Mouse (Mus musculus): Measurements from ENCODE around the gene Gcc2. TPM values are rescaled to one million over a fixed set of nuclear protein-coding genes. Genes with fewer than 3 reads are reported as not detected.

Gcc2 gene
- polyA plus RNA-seq, 1 experiment: 22.5 TPM

DNA sequence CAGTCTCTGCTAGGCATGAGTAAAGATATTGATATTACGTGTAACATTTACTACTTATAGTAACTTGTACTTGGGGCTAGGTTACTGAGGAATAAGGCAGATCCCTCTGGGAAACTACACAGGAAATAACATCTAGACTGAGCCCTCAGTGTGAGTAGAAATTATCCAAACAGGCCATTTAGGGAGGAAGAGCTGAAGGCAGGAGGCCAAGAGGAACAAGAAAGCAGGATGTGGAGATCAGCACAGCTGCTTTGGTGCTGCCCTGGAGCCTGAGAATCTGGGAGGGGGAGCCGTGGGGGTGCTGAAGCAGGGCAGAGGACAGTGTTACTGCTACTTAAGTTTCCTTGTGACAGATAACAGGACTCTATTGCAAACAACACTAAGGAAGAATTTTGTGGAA, 86.4 kb downstream of the Gcc2 start:
- H3K27ac ChIP-seq (ENCODE audit: insufficient read depth, low read length): no peak overlapping the region
- TF ChIP-seq CTCF (IDR thresholded peaks at IDR 0.05; ENCODE audit: low read depth, low read length) (no peak), EP300 (IDR thresholded peaks at IDR 0.05; ENCODE audit: insufficient read depth, low read depth, low read length) (no peak), POLR2A (IDR thresholded peaks at IDR 0.05; ENCODE audit: insufficient read depth, low read length) (no peak)
- no peak overlapping the region for H3K4me3 ChIP-seq (ENCODE audit: low read depth, low read length)
- no peaks in the 10 kb centered on the region for H3K36me3 ChIP-seq (ENCODE audit: control insufficient read depth, insufficient read depth, low read length, poor library complexity, severe bottlenecking)
- H3K4me1 ChIP-seq (ENCODE audit: control insufficient read depth, insufficient read depth, low read length): no peaks in the 10 kb centered on the region
- no peak overlapping the region for H3K9ac ChIP-seq (ENCODE audit: low read depth, poor library complexity, severe bottlenecking)
- no peaks in the 10 kb centered on the region for H3K9me3 ChIP-seq (replicated peaks; ENCODE audit: control insufficient read depth, insufficient read depth, low read length, poor library complexity, severe bottlenecking)
- no peaks in the 10 kb centered on the region for H3K27me3 ChIP-seq (ENCODE audit: control insufficient read depth, insufficient read depth, low read length, poor library complexity, severe bottlenecking)

DNA sequence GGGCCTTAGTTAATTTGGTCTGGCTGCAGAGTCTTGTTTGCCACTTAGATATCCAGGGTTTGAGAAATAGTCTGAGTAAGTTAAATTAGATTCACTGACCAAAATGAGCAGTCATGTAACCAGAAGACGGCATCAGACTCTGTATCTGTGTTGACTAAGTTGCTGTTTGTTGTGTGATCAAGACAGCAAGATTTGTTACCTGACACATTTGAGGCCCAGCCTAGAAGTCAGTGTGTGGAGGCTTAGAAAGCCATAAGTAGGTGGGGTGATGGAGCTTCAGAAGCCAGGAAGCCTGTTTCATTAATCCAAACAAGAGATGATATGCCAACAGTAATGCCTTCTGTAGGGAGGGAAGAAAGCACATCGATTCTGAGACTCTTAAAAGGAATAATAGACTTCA, 86.9 kb downstream of the Gcc2 start:
- H3K4me1 ChIP-seq (ENCODE audit: control insufficient read depth, insufficient read depth, low read length): no peaks in the 10 kb centered on the region
- no peaks in the 10 kb centered on the region for H3K9me3 ChIP-seq (replicated peaks; ENCODE audit: control insufficient read depth, insufficient read depth, low read length, poor library complexity, severe bottlenecking)
- TF ChIP-seq EP300 (IDR thresholded peaks at IDR 0.05; ENCODE audit: insufficient read depth, low read depth, low read length): no peak
- TF ChIP-seq POLR2A (IDR thresholded peaks at IDR 0.05; ENCODE audit: insufficient read depth, low read length): no peak
- TF ChIP-seq CTCF (IDR thresholded peaks at IDR 0.05; ENCODE audit: low read depth, low read length): no peak
- no peaks in the 10 kb centered on the region for H3K36me3 ChIP-seq (ENCODE audit: control insufficient read depth, insufficient read depth, low read length, poor library complexity, severe bottlenecking)
- no peaks in the 10 kb centered on the region for H3K27me3 ChIP-seq (ENCODE audit: control insufficient read depth, insufficient read depth, low read length, poor library complexity, severe bottlenecking)
- no peak overlapping the region for H3K27ac ChIP-seq (ENCODE audit: insufficient read depth, low read length)
- no peak overlapping the region for H3K4me3 ChIP-seq (ENCODE audit: low read depth, low read length)
- no peak overlapping the region for H3K9ac ChIP-seq (ENCODE audit: low read depth, poor library complexity, severe bottlenecking)

- no peaks in the 10 kb centered on the region for H3K4me1 ChIP-seq (ENCODE audit: control insufficient read depth, insufficient read depth, low read length)
- no peaks in the 10 kb centered on the region for H3K9me3 ChIP-seq (replicated peaks; ENCODE audit: control insufficient read depth, insufficient read depth, low read length, poor library complexity, severe bottlenecking)
- no peak overlapping the region for H3K27ac ChIP-seq (ENCODE audit: insufficient read depth, low read length)
- H3K27me3 ChIP-seq (ENCODE audit: control insufficient read depth, insufficient read depth, low read length, poor library complexity, severe bottlenecking): no peaks in the 10 kb centered on the region
- no peak overlapping the region for H3K4me3 ChIP-seq (ENCODE audit: low read depth, low read length)
- no peak overlapping the region for H3K9ac ChIP-seq (ENCODE audit: low read depth, poor library complexity, severe bottlenecking)
- H3K36me3 ChIP-seq (ENCODE audit: control insufficient read depth, insufficient read depth, low read length, poor library complexity, severe bottlenecking): no peaks in the 10 kb centered on the region
- TF ChIP-seq CTCF (IDR thresholded peaks at IDR 0.05; ENCODE audit: low read depth, low read length): no peak
Measured at GRCm38 (mm10) chr10:58343552-58343951, 88.3 kb downstream of the Gcc2 start.

DNA sequence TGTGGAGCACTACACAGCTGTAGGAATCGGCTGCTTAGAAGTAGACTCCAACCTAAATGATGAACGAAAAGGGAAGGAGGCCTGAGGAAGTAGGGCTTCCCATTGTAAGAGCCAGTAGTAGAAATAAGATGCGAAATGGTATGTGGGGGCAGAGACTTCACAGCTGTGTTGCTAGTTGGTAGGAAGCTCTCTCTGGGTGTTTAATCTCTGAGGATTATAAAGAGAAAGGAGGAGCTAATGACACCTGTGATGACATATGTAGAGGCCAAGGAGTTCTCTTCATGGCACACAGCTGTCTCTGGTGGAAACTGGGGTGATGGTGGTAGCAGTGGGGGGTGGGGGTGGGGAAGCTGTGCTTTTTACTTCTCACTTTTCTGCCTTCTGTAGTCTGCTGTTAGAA, 95.3 kb downstream of the Gcc2 start:
- H3K4me3 ChIP-seq (ENCODE audit: low read depth, low read length): no peak overlapping the region
- H3K27ac ChIP-seq (ENCODE audit: insufficient read depth, low read length): no peak overlapping the region
- H3K4me1 ChIP-seq (ENCODE audit: control insufficient read depth, insufficient read depth, low read length): peaks cover 4% of the 10 kb centered on the region
- no peaks in the 10 kb centered on the region for H3K9me3 ChIP-seq (replicated peaks; ENCODE audit: control insufficient read depth, insufficient read depth, low read length, poor library complexity, severe bottlenecking)
- H3K27me3 ChIP-seq (ENCODE audit: control insufficient read depth, insufficient read depth, low read length, poor library complexity, severe bottlenecking): no peaks in the 10 kb centered on the region
- TF ChIP-seq CTCF (IDR thresholded peaks at IDR 0.05; ENCODE audit: low read depth, low read length) (no peak), POLR2A (IDR thresholded peaks at IDR 0.05; ENCODE audit: insufficient read depth, low read length) (no peak), EP300 (IDR thresholded peaks at IDR 0.05; ENCODE audit: insufficient read depth, low read depth, low read length) (no peak)
- H3K36me3 ChIP-seq (ENCODE audit: control insufficient read depth, insufficient read depth, low read length, poor library complexity, severe bottlenecking): peaks cover 3% of the 10 kb centered on the region; the same call in 1 of the 2 replicates
- no peak overlapping the region for H3K9ac ChIP-seq (ENCODE audit: low read depth, poor library complexity, severe bottlenecking)

- Histone ChIP-seq H3K9me3 (replicated peaks; ENCODE audit: control insufficient read depth, insufficient read depth, low read length, poor library complexity, severe bottlenecking) (no peaks in the 10 kb centered on the region), H3K36me3 (ENCODE audit: control insufficient read depth, insufficient read depth, low read length, poor library complexity, severe bottlenecking) (peaks cover 3% of the 10 kb centered on the region; the same call in 1 of the 2 replicates), H3K27me3 (ENCODE audit: control insufficient read depth, insufficient read depth, low read length, poor library complexity, severe bottlenecking) (no peaks in the 10 kb centered on the region), H3K9ac (ENCODE audit: low read depth, poor library complexity, severe bottlenecking) (no peak overlapping the region), H3K27ac (ENCODE audit: insufficient read depth, low read length) (no peak overlapping the region), H3K4me3 (ENCODE audit: low read depth, low read length) (no peak overlapping the region), H3K4me1 (ENCODE audit: control insufficient read depth, insufficient read depth, low read length) (peaks cover 4% of the 10 kb centered on the region)
- TF ChIP-seq EP300 (IDR thresholded peaks at IDR 0.05; ENCODE audit: insufficient read depth, low read depth, low read length): no peak
- no peak for TF ChIP-seq POLR2A (IDR thresholded peaks at IDR 0.05; ENCODE audit: insufficient read depth, low read length)
- TF ChIP-seq CTCF (IDR thresholded peaks at IDR 0.05; ENCODE audit: low read depth, low read length): no peak
Measured at GRCm38 (mm10) chr10:58351670-58352069, 96.4 kb downstream of the Gcc2 start.

DNA sequence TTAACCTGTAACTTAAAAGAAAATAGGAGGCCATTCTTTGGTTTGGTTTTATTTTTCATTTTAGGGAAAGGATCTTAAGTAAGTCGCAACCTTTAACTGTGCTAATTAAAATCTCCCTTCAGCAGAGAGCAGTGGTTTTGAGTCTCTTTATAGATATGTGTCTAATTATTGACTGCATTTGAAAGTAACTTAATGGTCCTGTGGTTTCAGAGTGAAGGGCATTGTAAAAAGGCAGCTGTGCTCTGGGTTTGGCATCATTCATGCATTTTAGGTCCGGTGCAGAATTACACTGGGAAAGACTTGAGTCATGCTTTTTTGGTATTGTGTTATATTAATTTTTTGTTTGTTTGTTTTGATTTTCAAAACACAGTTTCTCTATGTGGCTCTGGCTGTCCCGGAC, 97.1 kb downstream of the Gcc2 start:
- no peaks in the 10 kb centered on the region for H3K27me3 ChIP-seq (ENCODE audit: control insufficient read depth, insufficient read depth, low read length, poor library complexity, severe bottlenecking)
- no peak overlapping the region for H3K4me3 ChIP-seq (ENCODE audit: low read depth, low read length)
- H3K27ac ChIP-seq (ENCODE audit: insufficient read depth, low read length): no peak overlapping the region
- TF ChIP-seq EP300 (IDR thresholded peaks at IDR 0.05; ENCODE audit: insufficient read depth, low read depth, low read length) (no peak), CTCF (IDR thresholded peaks at IDR 0.05; ENCODE audit: low read depth, low read length) (no peak), POLR2A (IDR thresholded peaks at IDR 0.05; ENCODE audit: insufficient read depth, low read length) (no peak)
- no peak overlapping the region for H3K9ac ChIP-seq (ENCODE audit: low read depth, poor library complexity, severe bottlenecking)
- no peaks in the 10 kb centered on the region for H3K9me3 ChIP-seq (replicated peaks; ENCODE audit: control insufficient read depth, insufficient read depth, low read length, poor library complexity, severe bottlenecking)
- H3K4me1 ChIP-seq (ENCODE audit: control insufficient read depth, insufficient read depth, low read length): peaks cover 4% of the 10 kb centered on the region
- peaks cover 3% of the 10 kb centered on the region; the same call in 1 of the 2 replicates for H3K36me3 ChIP-seq (ENCODE audit: control insufficient read depth, insufficient read depth, low read length, poor library complexity, severe bottlenecking)
